Comparison of ENCODE assay signal across 8 mouse cellular contexts in the genomic region with DNA sequence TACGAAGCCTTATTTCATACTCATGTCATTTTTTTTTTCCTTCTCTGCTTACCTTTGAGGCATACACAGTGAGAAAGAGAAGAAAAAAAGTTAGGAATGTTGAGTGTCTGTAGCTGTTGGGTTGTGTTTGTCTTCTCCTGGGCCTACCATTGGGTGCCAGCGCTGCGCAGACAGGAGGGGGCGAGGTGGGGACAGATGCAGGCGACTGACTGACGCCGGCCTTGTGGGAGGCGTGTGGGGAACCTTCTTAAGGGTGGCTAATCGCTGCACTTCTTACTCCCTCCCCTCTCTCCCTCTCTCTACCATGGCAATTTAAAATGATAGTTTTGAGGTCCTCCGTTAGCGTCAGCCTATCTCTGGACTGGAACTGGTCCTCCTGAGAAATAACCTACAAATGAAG. TPM values are rescaled to one million over a fixed set of nuclear protein-coding genes. Genes with fewer than 3 reads are reported as not detected.
A peak's percentile ranks its signal among the peaks of the same experiment; 100 is the strongest.
DNase-seq lines count a peak whose midpoint lies in the region; ATAC-seq and TF ChIP-seq lines count a peak whose summit lies in the region.
"Had no signal": no experiment of that assay in that cellular context is flagged by ENCODE, and none has a peak within 500 bp of the region (broad histone marks: within the 10 kb centered on the region; RNA-seq: fewer than 3 reads in every experiment).

No protein-coding gene starts in this region.

- peak overlapping the region; percentile 69 for H3K9ac ChIP-seq in kidney, embryonic 16.5 days (replicated peaks; ENCODE audit: low read length)
- H3K9ac ChIP-seq in liver, embryonic 14.5 days (replicated peaks) = no peak overlapping the region
- H3K9ac ChIP-seq in neural tube, embryonic 15.5 days (replicated peaks) = peak overlapping the region; percentile 83

- H3K27me3 ChIP-seq in kidney, embryonic 16.5 days (ENCODE audit: insufficient read depth, low read length) = no peaks in the 10 kb centered on the region
- H3K27me3 ChIP-seq in liver, embryonic 14.5 days (ENCODE audit: control insufficient read depth, insufficient read depth, low read length) = peaks cover 19% of the 10 kb centered on the region
- no peaks in the 10 kb centered on the region for H3K27me3 ChIP-seq in neural tube, embryonic 15.5 days (replicated peaks)

- TF ChIP-seq EP300 in liver, embryonic 14.5 days (IDR thresholded peaks at IDR 0.05; ENCODE audit: low read depth) = no peak

- H3K9me3 ChIP-seq in kidney, embryonic 16.5 days (ENCODE audit: low read length) = no peaks in the 10 kb centered on the region
- no peaks in the 10 kb centered on the region for H3K9me3 ChIP-seq in liver, embryonic 14.5 days (ENCODE audit: control insufficient read depth, low read length)
- H3K9me3 ChIP-seq in neural tube, embryonic 15.5 days (replicated peaks) = no peaks in the 10 kb centered on the region

- H3K27ac ChIP-seq in kidney, embryonic 16.5 days (ENCODE audit: low read length) = peak overlapping the region; percentile 74
- H3K27ac ChIP-seq in liver, embryonic 14.5 days = no peak overlapping the region
- 0 out of 2 replicates have a peak overlapping the region, but pooled peaks have one; percentile 52 for H3K27ac ChIP-seq in neural tube, embryonic 15.5 days (replicated peaks)

- TF ChIP-seq CTCF in liver, embryonic 14.5 days (IDR thresholded peaks at IDR 0.05; ENCODE audit: low read depth) = no peak

- peak overlapping the region; percentile 61 for H3K4me3 ChIP-seq in kidney, embryonic 16.5 days (ENCODE audit: low read length)
- peak overlapping the region in 1 of 2 experiments; percentile 46; a peak in 1 of 4 replicates for H3K4me3 ChIP-seq in liver, embryonic 14.5 days (ENCODE audit: insufficient read depth in 1 of 2, low read depth in 2 of 2, low read length in 2 of 2)
- peak overlapping the region; percentile 74 for H3K4me3 ChIP-seq in neural tube, embryonic 15.5 days (replicated peaks)

- peak; percentile 56 for DNase-seq in adrenal gland, postnatal 25 days
- peak; percentile 53 for DNase-seq in cerebellum, adult 9-11 months
- DNase-seq in heart, adult 8-10 months (ENCODE audit: low spot score) = peak; percentile 10
- DNase-seq in liver, embryonic 14.5 days (ENCODE audit: low read depth in 3 of 3, low spot score in 3 of 3) = no peak

- peaks cover 5% of the 10 kb centered on the region for H3K36me3 ChIP-seq in kidney, embryonic 16.5 days (ENCODE audit: insufficient read depth, low read length)
- H3K36me3 ChIP-seq in liver, embryonic 14.5 days (replicated peaks; ENCODE audit: control insufficient read depth, insufficient read depth, low read depth) = no peaks in the 10 kb centered on the region
- peaks cover 5% of the 10 kb centered on the region for H3K36me3 ChIP-seq in neural tube, embryonic 15.5 days

- WGBS in kidney, embryonic 16.5 days = 1% methylated on average over 11 of the region's 11 CpGs
- 3% methylated on average over 11 of the region's 11 CpGs for WGBS in liver, embryonic 14.5 days (ENCODE audit: insufficient replicate concordance)
- WGBS in neural tube, embryonic 15.5 days = 3% methylated on average over 11 of the region's 11 CpGs

- peaks cover 16% of the 10 kb centered on the region; the same call in 1 of the 2 replicates for H3K4me1 ChIP-seq in kidney, embryonic 16.5 days (ENCODE audit: insufficient read depth, low read length)
- H3K4me1 ChIP-seq in liver, embryonic 14.5 days (replicated peaks; ENCODE audit: control insufficient read depth in 2 of 2, insufficient read depth in 2 of 2, low read length in 1 of 2) = 0 out of 4 replicates have a peak, but pooled peaks cover 0 to 2% of the 10 kb centered on the region in 2 experiments
- peaks cover 23% of the 10 kb centered on the region for H3K4me1 ChIP-seq in neural tube, embryonic 15.5 days

- peak overlapping the region; percentile 93 for H3K4me2 ChIP-seq in kidney, embryonic 16.5 days (replicated peaks; ENCODE audit: low read depth, low read length)
- peak overlapping the region; percentile 61 for H3K4me2 ChIP-seq in liver, embryonic 14.5 days (ENCODE audit: low read depth)
- H3K4me2 ChIP-seq in neural tube, embryonic 15.5 days = peak overlapping the region; percentile 100

- peak; percentile 57; the same call in 1 of the 2 replicates for ATAC-seq in kidney, embryonic 16.5 days (ENCODE audit: low FRiP score, low TSS enrichment)
- ATAC-seq in liver, embryonic 14.5 days (ENCODE audit: insufficient read depth) = no peak
- ATAC-seq in neural tube, embryonic 15.5 days (ENCODE audit: low FRiP score) = peak; percentile 70; the same call in 1 of the 2 replicates
- no peak for ATAC-seq in erythroid progenitor cell, adult 5-6 weeks (replicated peaks; ENCODE audit: low FRiP score, poor library complexity, severe bottlenecking)

RNA-seq across cellular contexts. Expression of a gene that starts 0.7 kb away (rescaled TPM):
- total RNA-seq in adrenal gland, postnatal 25 days (2021) = 42.6 and 44.4 TPM in 2 replicates
- 1 to 10 TPM; 2.4 to 3.6 (median 2.5) TPM for total RNA-seq in heart, adult 8-10 months (2022)
- 1.4 and 1.6 TPM in 2 replicates for polyA plus RNA-seq in kidney, embryonic 16.5 days (2015; fragmentation: Nextera tagmentation; extraction: Ambion mirVana)
- 0.05 and 0.07 TPM in 2 replicates for polyA plus RNA-seq in liver, embryonic 14.5 days (2012; rRNA removed)
- polyA plus RNA-seq in liver, embryonic 14.5 days (2014; fragmentation: Nextera tagmentation; extraction: Ambion mirVana) = 0.04 TPM in 1 of 2 replicates, not detected in the other
- polyA plus RNA-seq in neural tube, embryonic 15.5 days (2015; fragmentation: Nextera tagmentation; extraction: Ambion mirVana) = 0.86 and 0.91 TPM in 2 replicates
- not detected in 2 replicates for total RNA-seq in erythroid progenitor cell, adult 5-6 weeks (2015; ENCODE audit: low replicate concordance)
- not detected in 2 replicates for total RNA-seq in erythroid progenitor cell, adult 5-6 weeks (2017; ENCODE audit: low replicate concordance)
- polyA plus RNA-seq: erythroblast, embryonic 14.5 days had no signal

RNA-seq across cellular contexts. Expression of a gene that starts 20.7 kb away (rescaled TPM):
- total RNA-seq in adrenal gland, postnatal 25 days (2021) = 47.3 and 52.3 TPM in 2 replicates
- total RNA-seq in heart, adult 8-10 months (2022) = 10 to 100 TPM in 2 of 4 experiments, 1 to 10 TPM in 2; 9.2 to 11.3 (median 10.3) TPM
- polyA plus RNA-seq in kidney, embryonic 16.5 days (2015; fragmentation: Nextera tagmentation; extraction: Ambion mirVana) = 58.8 TPM in 2 replicates
- polyA plus RNA-seq in liver, embryonic 14.5 days (2012; rRNA removed) = 8.2 and 12.2 TPM in 2 replicates
- 25.4 and 29.3 TPM in 2 replicates for polyA plus RNA-seq in liver, embryonic 14.5 days (2014; fragmentation: Nextera tagmentation; extraction: Ambion mirVana)
- polyA plus RNA-seq in neural tube, embryonic 15.5 days (2015; fragmentation: Nextera tagmentation; extraction: Ambion mirVana) = 45.7 and 49.0 TPM in 2 replicates
- total RNA-seq in erythroid progenitor cell, adult 5-6 weeks (2015; ENCODE audit: low replicate concordance) = 10.5 and 30.6 TPM in 2 replicates
- total RNA-seq in erythroid progenitor cell, adult 5-6 weeks (2017; ENCODE audit: low replicate concordance) = 1.9 and 6.5 TPM in 2 replicates
- polyA plus RNA-seq: erythroblast, embryonic 14.5 days had no signal

RNA-seq across cellular contexts. Expression of a gene that starts 20.9 kb away (rescaled TPM):
- total RNA-seq in adrenal gland, postnatal 25 days (2021) = 40.7 and 47.9 TPM in 2 replicates
- total RNA-seq in heart, adult 8-10 months (2022) = 10 to 100 TPM; 16.1 to 20.2 (median 18.9) TPM
- 134 and 136 TPM in 2 replicates for polyA plus RNA-seq in kidney, embryonic 16.5 days (2015; fragmentation: Nextera tagmentation; extraction: Ambion mirVana)
- polyA plus RNA-seq in liver, embryonic 14.5 days (2012; rRNA removed) = 45.6 and 64.1 TPM in 2 replicates
- polyA plus RNA-seq in liver, embryonic 14.5 days (2014; fragmentation: Nextera tagmentation; extraction: Ambion mirVana) = 84.5 and 89.8 TPM in 2 replicates
- polyA plus RNA-seq in neural tube, embryonic 15.5 days (2015; fragmentation: Nextera tagmentation; extraction: Ambion mirVana) = 71.9 and 88.5 TPM in 2 replicates
- total RNA-seq in erythroid progenitor cell, adult 5-6 weeks (2015; ENCODE audit: low replicate concordance) = 91.4 and 111 TPM in 2 replicates
- total RNA-seq in erythroid progenitor cell, adult 5-6 weeks (2017; ENCODE audit: low replicate concordance) = 75.7 and 94.0 TPM in 2 replicates

RNA-seq across cellular contexts. Expression of a gene that starts 41.9 kb away (rescaled TPM):
- not detected in 2 replicates for total RNA-seq in adrenal gland, postnatal 25 days (2021)
- not detected for total RNA-seq in heart, adult 8-10 months (2022)
- polyA plus RNA-seq in kidney, embryonic 16.5 days (2015; fragmentation: Nextera tagmentation; extraction: Ambion mirVana) = 0.58 TPM in 1 of 2 replicates, not detected in the other
- not detected in 2 replicates for polyA plus RNA-seq in liver, embryonic 14.5 days (2012; rRNA removed)
- polyA plus RNA-seq in liver, embryonic 14.5 days (2014; fragmentation: Nextera tagmentation; extraction: Ambion mirVana) = not detected in 2 replicates
- polyA plus RNA-seq in neural tube, embryonic 15.5 days (2015; fragmentation: Nextera tagmentation; extraction: Ambion mirVana) = 0.40 and 0.42 TPM in 2 replicates
- not detected in 2 replicates for total RNA-seq in erythroid progenitor cell, adult 5-6 weeks (2015; ENCODE audit: low replicate concordance)
- total RNA-seq in erythroid progenitor cell, adult 5-6 weeks (2017; ENCODE audit: low replicate concordance) = not detected in 2 replicates
- polyA plus RNA-seq: erythroblast, embryonic 14.5 days had no signal

RNA-seq across cellular contexts. Expression of a gene that starts 51.5 kb away (rescaled TPM):
- total RNA-seq in adrenal gland, postnatal 25 days (2021) = 34.7 and 47.7 TPM in 2 replicates
- 10 to 100 TPM; 19.9 to 23.0 (median 21.4) TPM for total RNA-seq in heart, adult 8-10 months (2022)
- polyA plus RNA-seq in kidney, embryonic 16.5 days (2015; fragmentation: Nextera tagmentation; extraction: Ambion mirVana) = 26.8 and 31.5 TPM in 2 replicates
- 7.9 and 16.4 TPM in 2 replicates for polyA plus RNA-seq in liver, embryonic 14.5 days (2012; rRNA removed)
- polyA plus RNA-seq in liver, embryonic 14.5 days (2014; fragmentation: Nextera tagmentation; extraction: Ambion mirVana) = 15.2 and 17.3 TPM in 2 replicates
- polyA plus RNA-seq in neural tube, embryonic 15.5 days (2015; fragmentation: Nextera tagmentation; extraction: Ambion mirVana) = 43.4 and 44.2 TPM in 2 replicates
- 3.8 and 51.9 TPM in 2 replicates for total RNA-seq in erythroid progenitor cell, adult 5-6 weeks (2015; ENCODE audit: low replicate concordance)
- total RNA-seq in erythroid progenitor cell, adult 5-6 weeks (2017; ENCODE audit: low replicate concordance) = 19.3 and 48.1 TPM in 2 replicates

Comparison
In these comparisons a context has a peak if more than half of its experiments do, and no peak if none do; other contexts are left out.
1. DNase-seq: peak in adrenal gland, postnatal 25 days (single experiment), cerebellum, adult 9-11 months (single experiment) and heart, adult 8-10 months (single experiment); none in liver, embryonic 14.5 days (0 of 3).
2. ATAC-seq: peak in kidney, embryonic 16.5 days (single experiment) and neural tube, embryonic 15.5 days (single experiment); none in liver, embryonic 14.5 days (single experiment) and erythroid progenitor cell, adult 5-6 weeks (single experiment).
3. Peak in every context shown above with its lines, with median percentiles within 50 percentile points of each other: H3K4me2 ChIP-seq.